Mouse (Mus musculus): Measurements from ENCODE around the gene Ubap2. TPM values are rescaled to one million over a fixed set of nuclear protein-coding genes. Genes with fewer than 3 reads are reported as not detected.

Gene Ubap2
- polyA plus RNA-seq, 1 experiment from 2014 or later, result 41.0 TPM

DNA sequence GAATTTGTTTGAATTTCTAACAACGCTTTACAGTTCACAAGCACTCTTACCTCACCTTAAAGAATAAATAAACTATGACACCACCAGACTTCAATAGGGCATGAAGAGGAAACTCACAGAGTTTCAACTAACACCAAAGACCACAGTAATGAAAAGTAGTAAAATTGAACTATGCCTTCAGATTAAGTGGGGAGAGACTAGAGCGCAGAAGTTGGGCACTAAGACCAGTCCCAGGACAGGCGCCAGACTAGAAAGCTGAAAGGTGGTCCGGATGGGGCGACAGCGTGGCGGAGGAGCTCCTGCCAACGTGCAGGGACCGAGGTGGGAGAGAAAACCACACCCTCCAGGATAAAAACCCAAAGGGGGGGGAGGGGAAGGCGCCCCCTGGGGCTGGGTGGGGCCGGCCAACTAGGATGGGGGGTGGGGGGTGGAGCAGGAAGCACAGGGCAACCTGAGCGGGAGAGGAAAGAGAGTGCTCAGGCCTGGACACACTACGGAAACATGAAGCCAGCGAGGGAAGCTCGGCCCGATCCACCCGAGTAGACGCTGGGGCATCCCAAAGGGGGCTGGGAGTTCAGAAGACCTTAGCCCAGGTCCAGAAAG, 466 bp downstream of the Ubap2 start:
- peaks cover 2% of the 10 kb centered on the region; the same call in 1 of the 2 replicates for H3K36me3 ChIP-seq (ENCODE audit: control insufficient read depth, insufficient read depth, low read length)
- H3K27me3 ChIP-seq (replicated peaks; ENCODE audit: control insufficient read depth, insufficient read depth, low read length), result no peaks in the 10 kb centered on the region

GRCm38 (mm10) chr4:41268133-41268532, 6.8 kb downstream of the Ubap2 start:
- Histone ChIP-seq H3K4me1 (ENCODE audit: control insufficient read depth, insufficient read depth, low read length) (peaks cover 12% of the 10 kb centered on the region), H3K9ac (ENCODE audit: low read depth, low read length) (no peak overlapping the region), H3K4me2 (ENCODE audit: low read depth, low read length) (no peak overlapping the region), H3K27me3 (replicated peaks; ENCODE audit: control insufficient read depth, insufficient read depth, low read length) (no peaks in the 10 kb centered on the region), H3K36me3 (ENCODE audit: control insufficient read depth, insufficient read depth, low read length) (peaks cover 2% of the 10 kb centered on the region; the same call in 1 of the 2 replicates), H3K9me3 (ENCODE audit: control insufficient read depth, low read length) (no peaks in the 10 kb centered on the region), H3K4me3 (ENCODE audit: low read length) (no peak overlapping the region), H3K27ac (ENCODE audit: low read length) (no peak overlapping the region)
- ATAC-seq, result no peak

More for the DNA sequence above, 466 bp downstream of the Ubap2 start:
- Histone ChIP-seq H3K27ac (ENCODE audit: low read length) (peak overlapping the region; percentile 87), H3K4me2 (ENCODE audit: low read depth, low read length) (peak overlapping the region; percentile 70), H3K4me3 (ENCODE audit: low read length) (peak overlapping the region; percentile 81), H3K4me1 (ENCODE audit: control insufficient read depth, insufficient read depth, low read length) (peaks cover 21% of the 10 kb centered on the region), H3K9me3 (ENCODE audit: control insufficient read depth, low read length) (no peaks in the 10 kb centered on the region), H3K9ac (ENCODE audit: low read depth, low read length) (peak overlapping the region; percentile 91)
- peak; percentile 75 for ATAC-seq
- under 1% methylated on average over 17 of the region's 18 CpGs for WGBS

DNA sequence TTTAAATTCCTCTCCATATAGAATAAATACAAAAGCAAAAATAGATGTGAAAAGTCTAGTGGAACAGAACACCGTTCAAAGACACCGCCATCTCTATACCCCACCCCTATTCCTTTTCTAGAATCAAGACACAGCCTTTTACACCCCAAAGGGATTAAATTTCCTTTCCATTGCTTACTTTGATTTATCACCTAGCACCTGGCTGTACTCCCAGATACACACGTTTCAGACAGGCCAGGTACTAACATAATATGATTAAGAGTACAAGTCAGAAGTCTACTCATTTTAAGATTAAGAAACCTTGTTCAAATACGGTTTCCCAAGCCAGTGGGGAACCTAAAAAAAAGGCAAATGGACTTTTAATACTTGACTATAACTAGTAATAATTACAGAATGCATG, 8.6 kb downstream of the Ubap2 start:
- no peaks in the 10 kb centered on the region for H3K27me3 ChIP-seq (replicated peaks; ENCODE audit: control insufficient read depth, insufficient read depth, low read length)
- H3K36me3 ChIP-seq (ENCODE audit: control insufficient read depth, insufficient read depth, low read length), result peaks cover 4% of the 10 kb centered on the region; the same call in 1 of the 2 replicates
- 77% methylated on average over 4 of the region's 4 CpGs for whole genome bisulfite sequencing
- no peaks in the 10 kb centered on the region; the same call in 1 of the 2 replicates for H3K4me1 ChIP-seq (ENCODE audit: control insufficient read depth, insufficient read depth, low read length)
- no peak overlapping the region for H3K4me3 ChIP-seq (ENCODE audit: low read length)
- H3K27ac ChIP-seq (ENCODE audit: low read length), result no peak overlapping the region
- no peak overlapping the region for H3K9ac ChIP-seq (ENCODE audit: low read depth, low read length)
- ATAC-seq, result no peak
- H3K9me3 ChIP-seq (ENCODE audit: control insufficient read depth, low read length), result no peaks in the 10 kb centered on the region
- no peak overlapping the region for H3K4me2 ChIP-seq (ENCODE audit: low read depth, low read length)

GRCm38 (mm10) chr4:41260691-41261090, 14.3 kb downstream of the Ubap2 start:
- Histone ChIP-seq H3K4me2 (ENCODE audit: low read depth, low read length) (no peak overlapping the region), H3K9me3 (ENCODE audit: control insufficient read depth, low read length) (no peaks in the 10 kb centered on the region), H3K27ac (ENCODE audit: low read length) (no peak overlapping the region), H3K4me1 (ENCODE audit: control insufficient read depth, insufficient read depth, low read length) (no peaks in the 10 kb centered on the region; the same call in 1 of the 2 replicates), H3K27me3 (replicated peaks; ENCODE audit: control insufficient read depth, insufficient read depth, low read length) (no peaks in the 10 kb centered on the region), H3K36me3 (ENCODE audit: control insufficient read depth, insufficient read depth, low read length) (0 out of 2 replicates have a peak, but pooled peaks cover 2% of the 10 kb centered on the region), H3K9ac (ENCODE audit: low read depth, low read length) (no peak overlapping the region), H3K4me3 (ENCODE audit: low read length) (no peak overlapping the region)
- no peak for ATAC-seq

- Histone ChIP-seq H3K4me3 (ENCODE audit: low read length) (no peak overlapping the region), H3K27ac (ENCODE audit: low read length) (no peak overlapping the region), H3K4me2 (ENCODE audit: low read depth, low read length) (no peak overlapping the region), H3K27me3 (replicated peaks; ENCODE audit: control insufficient read depth, insufficient read depth, low read length) (no peaks in the 10 kb centered on the region), H3K9ac (ENCODE audit: low read depth, low read length) (no peak overlapping the region), H3K9me3 (ENCODE audit: control insufficient read depth, low read length) (no peaks in the 10 kb centered on the region), H3K36me3 (ENCODE audit: control insufficient read depth, insufficient read depth, low read length) (0 out of 2 replicates have a peak, but pooled peaks cover 2% of the 10 kb centered on the region), H3K4me1 (ENCODE audit: control insufficient read depth, insufficient read depth, low read length) (no peaks in the 10 kb centered on the region; the same call in 1 of the 2 replicates)
- 88% methylated on average over 4 of the region's 4 CpGs for WGBS
- no peak for ATAC-seq
Measured at GRCm38 (mm10) chr4:41259019-41259418, 15.9 kb downstream of the Ubap2 start.

- 96% methylated on average over 1 of the region's 1 CpGs for WGBS
- H3K4me1 ChIP-seq (ENCODE audit: control insufficient read depth, insufficient read depth, low read length), result no peaks in the 10 kb centered on the region; the same call in 1 of the 2 replicates
- no peak overlapping the region for H3K9ac ChIP-seq (ENCODE audit: low read depth, low read length)
- no peaks in the 10 kb centered on the region for H3K27me3 ChIP-seq (replicated peaks; ENCODE audit: control insufficient read depth, insufficient read depth, low read length)
- H3K36me3 ChIP-seq (ENCODE audit: control insufficient read depth, insufficient read depth, low read length), result 0 out of 2 replicates have a peak, but pooled peaks cover 2% of the 10 kb centered on the region
- ATAC-seq, result no peak
- no peak overlapping the region for H3K27ac ChIP-seq (ENCODE audit: low read length)
- no peak overlapping the region for H3K4me2 ChIP-seq (ENCODE audit: low read depth, low read length)
- no peak overlapping the region for H3K4me3 ChIP-seq (ENCODE audit: low read length)
- H3K9me3 ChIP-seq (ENCODE audit: control insufficient read depth, low read length), result no peaks in the 10 kb centered on the region
Measured at GRCm38 (mm10) chr4:41257752-41258151, 17.2 kb downstream of the Ubap2 start.

GRCm38 (mm10) chr4:41255564-41256210, 19.3 kb downstream of the Ubap2 start:
- no peak overlapping the region for H3K27ac ChIP-seq (ENCODE audit: low read length)
- no peaks in the 10 kb centered on the region for H3K9me3 ChIP-seq (ENCODE audit: control insufficient read depth, low read length)
- H3K36me3 ChIP-seq (ENCODE audit: control insufficient read depth, insufficient read depth, low read length), result 0 out of 2 replicates have a peak, but pooled peaks cover 4% of the 10 kb centered on the region
- H3K4me2 ChIP-seq (ENCODE audit: low read depth, low read length), result no peak overlapping the region
- H3K9ac ChIP-seq (ENCODE audit: low read depth, low read length), result no peak overlapping the region
- WGBS, result 85% methylated on average over 12 of the region's 12 CpGs
- no peaks in the 10 kb centered on the region for H3K27me3 ChIP-seq (replicated peaks; ENCODE audit: control insufficient read depth, insufficient read depth, low read length)
- ATAC-seq, result no peak
- no peaks in the 10 kb centered on the region for H3K4me1 ChIP-seq (ENCODE audit: control insufficient read depth, insufficient read depth, low read length)
- H3K4me3 ChIP-seq (ENCODE audit: low read length), result no peak overlapping the region

- ATAC-seq, result no peak
- Histone ChIP-seq H3K9me3 (ENCODE audit: control insufficient read depth, low read length) (no peaks in the 10 kb centered on the region), H3K27me3 (replicated peaks; ENCODE audit: control insufficient read depth, insufficient read depth, low read length) (no peaks in the 10 kb centered on the region), H3K27ac (ENCODE audit: low read length) (no peak overlapping the region), H3K4me2 (ENCODE audit: low read depth, low read length) (no peak overlapping the region), H3K4me1 (ENCODE audit: control insufficient read depth, insufficient read depth, low read length) (no peaks in the 10 kb centered on the region), H3K36me3 (ENCODE audit: control insufficient read depth, insufficient read depth, low read length) (0 out of 2 replicates have a peak, but pooled peaks cover 4% of the 10 kb centered on the region), H3K4me3 (ENCODE audit: low read length) (no peak overlapping the region), H3K9ac (ENCODE audit: low read depth, low read length) (no peak overlapping the region)
- 82% methylated on average over 2 of the region's 2 CpGs for WGBS
Measured at GRCm38 (mm10) chr4:41253756-41254155, 21.2 kb downstream of the Ubap2 start.

- H3K27me3 ChIP-seq (replicated peaks; ENCODE audit: control insufficient read depth, insufficient read depth, low read length), result no peaks in the 10 kb centered on the region
- no peak overlapping the region for H3K4me2 ChIP-seq (ENCODE audit: low read depth, low read length)
- no peak for ATAC-seq
- H3K9me3 ChIP-seq (ENCODE audit: control insufficient read depth, low read length), result no peaks in the 10 kb centered on the region
- no peak overlapping the region for H3K9ac ChIP-seq (ENCODE audit: low read depth, low read length)
- 0 out of 2 replicates have a peak, but pooled peaks cover 3% of the 10 kb centered on the region for H3K36me3 ChIP-seq (ENCODE audit: control insufficient read depth, insufficient read depth, low read length)
- 95% methylated on average over 2 of the region's 2 CpGs for WGBS
- H3K4me3 ChIP-seq (ENCODE audit: low read length), result no peak overlapping the region
- H3K27ac ChIP-seq (ENCODE audit: low read length), result no peak overlapping the region
- no peaks in the 10 kb centered on the region for H3K4me1 ChIP-seq (ENCODE audit: control insufficient read depth, insufficient read depth, low read length)
Measured at GRCm38 (mm10) chr4:41245408-41245807, 29.5 kb downstream of the Ubap2 start.

Data from intestine, embryonic 16.5 days (tissue).